ENCODE assay signal across 13 mouse cellular contexts in the genomic region with DNA sequence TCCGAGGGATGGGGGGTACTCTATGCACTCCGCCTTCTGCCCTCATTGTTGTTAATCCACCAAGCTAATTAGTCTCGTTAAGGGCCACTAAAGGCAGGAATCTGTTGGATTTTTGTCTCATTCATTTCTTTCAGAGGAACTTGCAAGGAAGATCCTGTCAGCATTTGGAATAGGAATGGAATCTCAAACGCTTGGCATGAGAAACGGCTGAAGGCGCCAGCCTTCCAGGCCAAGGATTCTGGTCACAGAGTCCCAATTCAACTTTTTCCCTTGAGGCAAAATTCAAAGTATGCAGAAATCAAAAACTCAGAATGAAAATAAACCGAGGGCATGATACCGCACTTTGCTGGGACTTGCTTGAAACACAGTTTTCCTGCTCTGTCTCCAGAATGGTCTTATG. TPM values are rescaled to one million over a fixed set of nuclear protein-coding genes. Genes with fewer than 3 reads are reported as not detected.
DNase-seq lines count a peak whose midpoint lies in the region; ATAC-seq and TF ChIP-seq lines count a peak whose summit lies in the region.
"Had no signal": no experiment of that assay in that cellular context is flagged by ENCODE, and none has a peak within 500 bp of the region (broad histone marks: within the 10 kb centered on the region; RNA-seq: fewer than 3 reads in every experiment).

No protein-coding gene starts in this region.

- no peaks in the 10 kb centered on the region for H3K4me1 ChIP-seq in heart, embryonic 12.5 days (replicated peaks)
- H3K4me1 ChIP-seq in embryonic facial prominence, embryonic 15.5 days: peaks cover 11% of the 10 kb centered on the region
- H3K4me1 ChIP-seq in thymus, adult 2 months (replicated peaks; ENCODE audit: control insufficient read depth, insufficient read depth, low read length): no peaks in the 10 kb centered on the region
- H3K4me1 ChIP-seq: megakaryocyte, embryonic 14.5 days had no signal

- H3K27ac ChIP-seq in heart, embryonic 12.5 days (ENCODE audit: poor library complexity, severe bottlenecking): no peak overlapping the region
- H3K27ac ChIP-seq in embryonic facial prominence, embryonic 15.5 days (replicated peaks): peak overlapping the region; percentile 60; the same call in 1 of the 2 replicates
- no peak overlapping the region for H3K27ac ChIP-seq in thymus, adult 2 months (ENCODE audit: control insufficient read depth, insufficient read depth, low read length)
- H3K27ac ChIP-seq: hindbrain, embryonic 12.5 days had no signal

- intact Hi-C loops in heart, postnatal 25 days (cut with DNase I): no loop called here

- H3K36me3 ChIP-seq in heart, embryonic 12.5 days: no peaks in the 10 kb centered on the region
- H3K36me3 ChIP-seq in embryonic facial prominence, embryonic 15.5 days: no peaks in the 10 kb centered on the region
- H3K36me3 ChIP-seq in thymus, adult 2 months (ENCODE audit: control insufficient read depth, insufficient read depth, low read length): no peaks in the 10 kb centered on the region
- H3K36me3 ChIP-seq: hindbrain, embryonic 12.5 days had no signal

- TF ChIP-seq POLR2A in thymus, adult 2 months (IDR thresholded peaks at IDR 0.05; ENCODE audit: control insufficient read depth, extremely low read depth, insufficient read depth, low read length, poor library complexity): no peak

- peak; percentile 27 to 51 for DNase-seq in heart, adult 18-20 months
- peak; percentile 67 for DNase-seq in adipocyte (ENCODE audit: low spot score)
- DNase-seq in heart, postnatal 25 days (ENCODE audit: low spot score): peak; percentile 7
- DNase-seq in thymus, adult 2 months: no peak
- DNase-seq: adrenal gland, postnatal 25 days; kidney, adult 9 months; thymus, postnatal 4 days had no signal

- no peak overlapping the region for H3K9ac ChIP-seq in heart, embryonic 12.5 days
- H3K9ac ChIP-seq in embryonic facial prominence, embryonic 15.5 days: no peak overlapping the region
- H3K9ac ChIP-seq: hindbrain, embryonic 12.5 days had no signal

- H3K4me2 ChIP-seq in heart, embryonic 12.5 days: no peak overlapping the region
- no peak overlapping the region for H3K4me2 ChIP-seq in embryonic facial prominence, embryonic 15.5 days (replicated peaks)
- H3K4me2 ChIP-seq: hindbrain, embryonic 12.5 days had no signal

- no peaks in the 10 kb centered on the region for H3K9me3 ChIP-seq in heart, embryonic 12.5 days (replicated peaks)
- no peaks in the 10 kb centered on the region for H3K9me3 ChIP-seq in embryonic facial prominence, embryonic 15.5 days (replicated peaks)
- H3K9me3 ChIP-seq: hindbrain, embryonic 12.5 days; megakaryocyte, embryonic 14.5 days had no signal

- 77% methylated on average over 8 of the region's 8 CpGs for WGBS in heart, embryonic 12.5 days
- 31% methylated on average over 8 of the region's 8 CpGs for WGBS in embryonic facial prominence, embryonic 15.5 days
- WGBS in thymus, adult 2 months: 92% methylated on average over 8 of the region's 8 CpGs

- no peak overlapping the region for H3K4me3 ChIP-seq in heart, embryonic 12.5 days
- no peak overlapping the region for H3K4me3 ChIP-seq in embryonic facial prominence, embryonic 15.5 days (replicated peaks)
- no peak overlapping the region for H3K4me3 ChIP-seq in thymus, adult 2 months (ENCODE audit: control insufficient read depth, insufficient read depth, low read length)
- H3K4me3 ChIP-seq: erythroblast, embryonic 14.5 days; hindbrain, embryonic 12.5 days; megakaryocyte, embryonic 14.5 days had no signal

- TF ChIP-seq CTCF in thymus, adult 2 months (IDR thresholded peaks at IDR 0.05; ENCODE audit: borderline replicate concordance, control insufficient read depth, extremely low read depth, insufficient read depth, low read length, poor library complexity): no peak

- ATAC-seq in heart, embryonic 12.5 days (ENCODE audit: insufficient number of reproducible peaks, low FRiP score): no peak
- no peak for ATAC-seq in embryonic facial prominence, embryonic 15.5 days (ENCODE audit: insufficient number of reproducible peaks, low FRiP score, low TSS enrichment, low read depth)
- no peak for ATAC-seq in monocyte, adult 5-6 weeks (replicated peaks; ENCODE audit: insufficient number of reproducible peaks, low FRiP score, low TSS enrichment, poor library complexity, severe bottlenecking)

- H3K27me3 ChIP-seq in heart, embryonic 12.5 days (replicated peaks): no peaks in the 10 kb centered on the region
- H3K27me3 ChIP-seq in embryonic facial prominence, embryonic 15.5 days: no peaks in the 10 kb centered on the region
- H3K27me3 ChIP-seq in thymus, adult 2 months (ENCODE audit: control insufficient read depth, insufficient read depth, low read length): no peaks in the 10 kb centered on the region
- H3K27me3 ChIP-seq: hindbrain, embryonic 12.5 days; megakaryocyte, embryonic 14.5 days had no signal

RNA-seq across cellular contexts. Expression of gene Hmgn3, which starts 48.7 kb away (rescaled TPM):
- total RNA-seq in heart, adult 18-20 months (2021): 1 to 10 TPM; 7.6 to 8.2 TPM
- 122 and 124 TPM in 2 replicates for polyA plus RNA-seq in heart, embryonic 12.5 days (2016; fragmentation: Nextera tagmentation; extraction: Ambion mirVana)
- 206 and 216 TPM in 2 replicates for polyA plus RNA-seq in embryonic facial prominence, embryonic 15.5 days (2015; fragmentation: Nextera tagmentation; extraction: Ambion mirVana)
- 10 to 100 TPM; 11.6 to 18.8 TPM for total RNA-seq in heart, postnatal 25 days (2021)
- 6.6 and 9.0 TPM in 2 replicates for polyA plus RNA-seq in thymus, adult 2 months (2012; rRNA removed)
- total RNA-seq in monocyte, adult 5-6 weeks (2017): 6.3 to 15.7 TPM (median 15.4 TPM) in 3 replicates
- polyA plus RNA-seq: erythroblast, embryonic 14.5 days had no signal
